8 mouse cellular contexts compared by ENCODE assay signal in genomic region chrX:122396781-122397581, GRCm38 (mm10). TPM values are rescaled to one million over a fixed set of nuclear protein-coding genes. Genes with fewer than 3 reads are reported as not detected.
DNase-seq lines count a peak whose midpoint lies in the region; ATAC-seq and TF ChIP-seq lines count a peak whose summit lies in the region.

Gene Nap1l3 (minus strand): TSS chrX:122397401.

- H3K4me3 ChIP-seq in ES-Bruce4 (ENCODE audit: low read depth, low read length), result peak within 1 kb of the TSS; percentile 82
- peak within 1 kb of the TSS; percentile 53 for H3K4me3 ChIP-seq in forebrain, embryonic 12.5 days (replicated peaks)
- peak within 1 kb of the TSS; percentile 67 for H3K4me3 ChIP-seq in heart, embryonic 16.5 days (ENCODE audit: low read length)
- peak within 1 kb of the TSS; percentile 52 for H3K4me3 ChIP-seq in liver, embryonic 11.5 days (ENCODE audit: low read depth, low read length)
- peak within 1 kb of the TSS; percentile 53 for H3K4me3 ChIP-seq in stomach, embryonic 15.5 days (replicated peaks)

- TF ChIP-seq POLR2A in ES-Bruce4 (IDR thresholded peaks at IDR 0.05; ENCODE audit: insufficient read depth, low read length), result no peak

- peak; percentile 74 for DNase-seq in cerebellum, adult 11 months
- peak; percentile 76 for DNase-seq in kidney, postnatal 14 days
- DNase-seq in liver, embryonic 11.5 days (ENCODE audit: low spot score), result peak; percentile 61
- DNase-seq in naive thymus-derived CD4-positive, alpha-beta T cell, adult 2 months (ENCODE audit: low read depth), result peak; percentile 0

- H3K36me3 ChIP-seq in ES-Bruce4 (ENCODE audit: control insufficient read depth, insufficient read depth, low read length, poor library complexity, severe bottlenecking), result no peaks in the 10 kb centered on the region
- H3K36me3 ChIP-seq in forebrain, embryonic 12.5 days (replicated peaks), result no peaks in the 10 kb centered on the region
- H3K36me3 ChIP-seq in heart, embryonic 16.5 days (ENCODE audit: control insufficient read depth, insufficient read depth), result no peaks in the 10 kb centered on the region
- H3K36me3 ChIP-seq in liver, embryonic 11.5 days (ENCODE audit: control insufficient read depth, insufficient read depth, low read length), result no peaks in the 10 kb centered on the region
- H3K36me3 ChIP-seq in stomach, embryonic 15.5 days, result no peaks in the 10 kb centered on the region

- no peaks in the 10 kb centered on the region for H3K27me3 ChIP-seq in ES-Bruce4 (ENCODE audit: control insufficient read depth, insufficient read depth, low read length, poor library complexity, severe bottlenecking)
- no peaks in the 10 kb centered on the region for H3K27me3 ChIP-seq in forebrain, embryonic 12.5 days
- no peaks in the 10 kb centered on the region for H3K27me3 ChIP-seq in heart, embryonic 16.5 days (ENCODE audit: control insufficient read depth, insufficient read depth, low read length)
- H3K27me3 ChIP-seq in liver, embryonic 11.5 days (replicated peaks; ENCODE audit: control insufficient read depth, insufficient read depth, low read length), result no peaks in the 10 kb centered on the region
- no peaks in the 10 kb centered on the region for H3K27me3 ChIP-seq in stomach, embryonic 15.5 days (replicated peaks)

- peak within 1 kb of the TSS; percentile 26; the same call in 1 of the 2 replicates for H3K9ac ChIP-seq in ES-Bruce4 (ENCODE audit: low read depth, poor library complexity, severe bottlenecking)
- H3K9ac ChIP-seq in forebrain, embryonic 12.5 days, result peak within 1 kb of the TSS; percentile 54
- peak within 1 kb of the TSS; percentile 73 for H3K9ac ChIP-seq in heart, embryonic 16.5 days (ENCODE audit: low read length)
- no peak within 1 kb of the TSS; the same call in 1 of the 2 replicates for H3K9ac ChIP-seq in liver, embryonic 11.5 days (ENCODE audit: low read depth, low read length)
- no peak within 1 kb of the TSS for H3K9ac ChIP-seq in stomach, embryonic 15.5 days

- no peak for TF ChIP-seq CTCF in ES-Bruce4 (IDR thresholded peaks at IDR 0.05; ENCODE audit: low read depth, low read length)

- WGBS in forebrain, embryonic 12.5 days, result 11% methylated on average over 38 of the region's 39 CpGs
- WGBS in heart, embryonic 16.5 days, result 9% methylated on average over 37 of the region's 39 CpGs
- WGBS in liver, embryonic 11.5 days, result 7% methylated on average over 39 of the region's 39 CpGs
- 8% methylated on average over 33 of the region's 39 CpGs for WGBS in stomach, embryonic 15.5 days

- no peak for TF ChIP-seq EP300 in ES-Bruce4 (IDR thresholded peaks at IDR 0.05; ENCODE audit: insufficient read depth, low read depth, low read length)

- ATAC-seq in forebrain, embryonic 12.5 days (ENCODE audit: low FRiP score), result peak; percentile 98
- peak; percentile 95 for ATAC-seq in heart, embryonic 16.5 days (replicated peaks; ENCODE audit: extremely low read depth, insufficient read depth, low FRiP score)
- peak; percentile 98 for ATAC-seq in liver, embryonic 11.5 days (replicated peaks; ENCODE audit: low FRiP score)
- peak; percentile 98 for ATAC-seq in stomach, embryonic 15.5 days (ENCODE audit: insufficient read depth, low FRiP score, low read depth)

- no peak within 1 kb of the TSS for H3K27ac ChIP-seq in ES-Bruce4 (ENCODE audit: insufficient read depth, low read length)
- H3K27ac ChIP-seq in forebrain, embryonic 12.5 days, result 0 out of 2 replicates have a peak within 1 kb of the TSS, but pooled peaks have one; percentile 53
- no peak within 1 kb of the TSS for H3K27ac ChIP-seq in heart, embryonic 16.5 days (ENCODE audit: low read length)
- no peak within 1 kb of the TSS for H3K27ac ChIP-seq in liver, embryonic 11.5 days (ENCODE audit: low read depth, low read length)
- no peak within 1 kb of the TSS for H3K27ac ChIP-seq in stomach, embryonic 15.5 days

- H3K4me2 ChIP-seq in forebrain, embryonic 12.5 days, result peak within 1 kb of the TSS; percentile 51
- H3K4me2 ChIP-seq in heart, embryonic 16.5 days (ENCODE audit: low read depth, low read length), result peak within 1 kb of the TSS; percentile 64
- H3K4me2 ChIP-seq in liver, embryonic 11.5 days, result peak within 1 kb of the TSS; percentile 64
- H3K4me2 ChIP-seq in stomach, embryonic 15.5 days, result peak within 1 kb of the TSS; percentile 52

- H3K9me3 ChIP-seq in ES-Bruce4 (replicated peaks; ENCODE audit: control insufficient read depth, insufficient read depth, low read length, poor library complexity, severe bottlenecking), result no peaks in the 10 kb centered on the region
- no peaks in the 10 kb centered on the region for H3K9me3 ChIP-seq in forebrain, embryonic 12.5 days
- no peaks in the 10 kb centered on the region for H3K9me3 ChIP-seq in heart, embryonic 16.5 days (replicated peaks; ENCODE audit: control insufficient read depth, low read length)
- no peaks in the 10 kb centered on the region for H3K9me3 ChIP-seq in liver, embryonic 11.5 days (ENCODE audit: control insufficient read depth, low read length)
- no peaks in the 10 kb centered on the region for H3K9me3 ChIP-seq in stomach, embryonic 15.5 days

- H3K4me1 ChIP-seq in ES-Bruce4 (ENCODE audit: control insufficient read depth, insufficient read depth, low read length), result no peaks in the 10 kb centered on the region
- H3K4me1 ChIP-seq in forebrain, embryonic 12.5 days, result no peaks in the 10 kb centered on the region
- no peaks in the 10 kb centered on the region for H3K4me1 ChIP-seq in heart, embryonic 16.5 days (ENCODE audit: control insufficient read depth, insufficient read depth, low read length)
- H3K4me1 ChIP-seq in liver, embryonic 11.5 days (replicated peaks; ENCODE audit: control insufficient read depth, insufficient read depth, low read length), result no peaks in the 10 kb centered on the region
- no peaks in the 10 kb centered on the region for H3K4me1 ChIP-seq in stomach, embryonic 15.5 days

RNA-seq across cellular contexts. Expression of gene Nap1l3, which starts in this region (rescaled TPM):
- 1.3 and 1.6 TPM in 2 replicates for polyA plus RNA-seq in ES-Bruce4 (2011; ENCODE audit: insufficient read depth, insufficient read length, low read depth, missing spikeins)
- polyA plus RNA-seq in forebrain, embryonic 12.5 days (2016; fragmentation: Nextera tagmentation; extraction: Ambion mirVana), result 13.6 and 14.8 TPM in 2 replicates
- 3.2 and 3.3 TPM in 2 replicates for polyA plus RNA-seq in heart, embryonic 16.5 days (2015; fragmentation: Nextera tagmentation; extraction: Ambion mirVana)
- 1.6 and 1.8 TPM in 2 replicates for polyA plus RNA-seq in liver, embryonic 11.5 days (2014; fragmentation: Nextera tagmentation; extraction: Ambion mirVana)
- 4.0 TPM in 2 replicates for polyA plus RNA-seq in stomach, embryonic 15.5 days (2015; fragmentation: Nextera tagmentation; extraction: Ambion mirVana)

Comparison
In these comparisons a context has a peak if more than half of its experiments do, and no peak if none do; other contexts are left out.
1. H3K9ac ChIP-seq: peak in ES-Bruce4 (single experiment), forebrain, embryonic 12.5 days (single experiment) and heart, embryonic 16.5 days (single experiment); none in liver, embryonic 11.5 days (single experiment) and stomach, embryonic 15.5 days (single experiment).
2. DNase-seq: peak in every context shown above with its lines; median percentile 76 in kidney, postnatal 14 days; 74 in cerebellum, adult 11 months; 61 in liver, embryonic 11.5 days; 0 in naive thymus-derived CD4-positive, alpha-beta T cell, adult 2 months.
3. Peak in every context shown above with its lines, with median percentiles within 50 percentile points of each other: H3K4me3 ChIP-seq, ATAC-seq and H3K4me2 ChIP-seq.